Mouse (Mus musculus) embryonic facial prominence, embryonic 10.5 days (tissue): ENCODE results near the gene Arfgap2. TPM values are rescaled to one million over a fixed set of nuclear protein-coding genes. Genes with fewer than 3 reads are reported as not detected.

Source experiments
- DNase-seq: peaks from one replicate; pipeline ENCODE4 v3.0.0-alpha.2; 2017; ENCODE audit warnings: low spot score
- H3K27ac ChIP-seq: fragments of 300-500 bp; sonication (generic); replicated peaks from 2 replicates; pipeline ENCODE4 v1.5.1; 2016; ENCODE audit warnings: mild to moderate bottlenecking
- H3K27me3 ChIP-seq: fragments of 300-500 bp; sonication (generic); replicated peaks from 2 replicates; pipeline ENCODE4 v1.6.1; 2016; ENCODE audit warnings: low read depth, mild to moderate bottlenecking; ENCODE audit not compliant: poor library complexity, severe bottlenecking
- H3K36me3 ChIP-seq: fragments of 300-500 bp; sonication (generic); replicated peaks from 2 replicates; pipeline ENCODE4 v1.6.1; 2016; ENCODE audit warnings: mild to moderate bottlenecking, moderate library complexity
- H3K4me1 ChIP-seq: fragments of 300-500 bp; sonication (generic); 2 replicates; pipeline ENCODE4 v1.6.1; 2016
- H3K4me3 ChIP-seq: fragments of 300-500 bp; sonication (generic); 2 replicates; pipeline ENCODE4 v1.5.1; 2016; ENCODE audit warnings: mild to moderate bottlenecking, moderate library complexity
- H3K9me3 ChIP-seq: fragments of 300-500 bp; sonication (generic); 2 replicates; pipeline ENCODE4 v1.6.1; 2016; ENCODE audit warnings: mild to moderate bottlenecking
- WGBS: fragments of 180-500 bp; shearing (Covaris S2); methylation state at CpG from one replicate; pipeline ENCODE4 v1.1.7; 2016; 5-methylcytosine and 5-hydroxymethylcytosine counted together
- polyA plus RNA-seq: library from polyadenylated mRNA; unstranded; fragments of >200 nt; fragmentation: Nextera tagmentation; extraction: Ambion mirVana; gene quantifications from 2 replicates; pipeline ENCODE4 v1.2.1, GENCODE M21; 2016

Arfgap2 gene
- polyA plus RNA-seq, 1 experiment from 2014 or later: 101 TPM

DNA sequence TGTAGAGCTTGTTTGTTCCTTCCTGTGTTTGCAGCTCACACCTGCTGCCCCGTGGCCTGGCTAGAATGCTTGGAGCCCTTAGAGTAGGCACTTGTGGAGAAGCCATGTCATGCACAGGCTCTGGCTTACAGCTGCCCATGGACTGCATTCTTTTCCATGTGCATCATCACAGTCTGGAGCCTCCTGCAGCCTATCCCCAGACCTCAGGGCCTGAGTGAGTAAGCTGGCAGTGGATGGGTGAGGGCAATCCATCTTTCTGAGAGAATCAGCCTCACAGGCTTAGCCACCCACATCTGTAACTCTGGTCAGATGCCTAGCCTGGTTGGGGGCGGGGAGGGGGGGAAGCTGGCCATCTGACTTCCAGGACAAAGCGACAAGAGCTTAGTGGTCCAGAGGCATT lies 34.4 kb downstream of the Arfgap2 start:
- Histone ChIP-seq H3K36me3 (0 out of 2 replicates have a peak, but pooled peaks cover 8% of the 10 kb centered on the region), H3K27me3 (no peaks in the 10 kb centered on the region), H3K27ac (no peak overlapping the region), H3K9me3 (no peaks in the 10 kb centered on the region), H3K4me1 (peaks cover 8% of the 10 kb centered on the region), H3K4me3 (no peak overlapping the region)
- peak; percentile 22 for DNase-seq
- WGBS: 63% methylated on average over 3 of the region's 3 CpGs

DNA sequence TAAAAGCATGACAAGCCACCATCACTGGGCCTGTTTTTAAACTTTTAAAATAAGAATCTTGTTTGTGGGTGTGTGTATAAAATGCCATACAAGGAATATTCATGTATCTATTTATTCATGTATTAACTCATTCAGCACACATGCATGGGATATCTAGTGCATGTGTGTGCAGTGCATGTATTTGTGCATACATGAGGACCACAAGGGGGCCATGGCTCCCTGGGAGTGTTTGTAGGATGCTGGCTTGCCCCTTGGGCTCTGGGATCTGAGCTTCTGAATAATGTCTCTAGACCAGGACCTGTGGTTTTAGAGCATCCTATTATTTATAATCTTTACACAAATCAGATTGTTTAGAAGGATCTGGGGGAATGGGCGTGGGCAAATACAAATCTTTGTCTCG lies 36.0 kb downstream of the Arfgap2 start:
- H3K4me3 ChIP-seq: no peak overlapping the region
- H3K36me3 ChIP-seq: 0 out of 2 replicates have a peak, but pooled peaks cover 10% of the 10 kb centered on the region
- DNase-seq: no peak
- H3K9me3 ChIP-seq: no peaks in the 10 kb centered on the region
- 89% methylated on average over 2 of the region's 2 CpGs for WGBS
- peaks cover 8% of the 10 kb centered on the region for H3K4me1 ChIP-seq
- H3K27me3 ChIP-seq: no peaks in the 10 kb centered on the region
- no peak overlapping the region for H3K27ac ChIP-seq

DNA sequence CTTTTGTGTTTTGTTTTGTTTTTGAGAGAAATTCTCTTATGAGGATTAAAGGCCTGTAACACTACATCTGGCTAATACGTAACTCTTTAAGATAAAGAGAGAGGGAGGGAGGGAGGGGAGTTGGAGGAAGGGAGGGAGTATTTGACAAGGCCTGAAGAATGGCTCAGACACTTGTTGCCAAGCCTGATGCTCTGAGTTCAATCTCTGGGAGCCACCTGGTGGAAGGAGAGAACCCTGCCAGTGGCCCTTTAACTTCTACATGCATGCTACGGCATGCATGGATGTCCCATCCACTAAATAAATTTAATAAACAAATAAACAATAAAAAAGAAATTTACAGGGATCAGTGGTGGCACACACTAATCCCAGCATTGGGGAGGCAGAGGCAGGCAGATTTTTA lies 37.1 kb downstream of the Arfgap2 start:
- 84% methylated on average over 2 of the region's 2 CpGs for WGBS

DNA sequence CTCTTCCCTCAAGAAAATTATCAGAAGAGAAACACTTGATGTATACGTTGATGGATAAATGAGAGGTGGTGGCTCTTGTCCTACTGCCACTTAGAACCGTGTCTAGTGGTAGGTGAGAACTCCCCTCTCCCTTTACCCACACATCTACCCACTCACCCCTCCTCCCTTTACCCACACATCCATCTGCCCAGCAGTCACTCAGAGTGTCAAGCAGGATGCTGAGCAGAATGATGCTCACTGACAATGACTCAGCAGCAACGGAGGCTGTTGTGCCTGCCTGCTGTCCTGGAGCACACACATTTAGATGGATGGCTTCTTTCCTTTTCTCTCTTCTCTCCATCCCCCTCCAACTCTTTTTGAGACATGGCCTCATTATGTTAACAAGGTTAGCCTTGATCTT lies 38.1 kb downstream of the Arfgap2 start:
- Histone ChIP-seq H3K4me3 (no peak overlapping the region), H3K9me3 (no peaks in the 10 kb centered on the region), H3K27ac (no peak overlapping the region), H3K36me3 (0 out of 2 replicates have a peak, but pooled peaks cover 10% of the 10 kb centered on the region), H3K27me3 (no peaks in the 10 kb centered on the region), H3K4me1 (peaks cover 8% of the 10 kb centered on the region)
- 84% methylated on average over 3 of the region's 3 CpGs for WGBS
- DNase-seq: no peak

More for the DNA sequence above, 37.1 kb downstream of the Arfgap2 start:
- Histone ChIP-seq H3K27me3 (no peaks in the 10 kb centered on the region), H3K4me3 (no peak overlapping the region), H3K9me3 (no peaks in the 10 kb centered on the region), H3K36me3 (0 out of 2 replicates have a peak, but pooled peaks cover 10% of the 10 kb centered on the region), H3K27ac (no peak overlapping the region), H3K4me1 (peaks cover 8% of the 10 kb centered on the region)
- no peak for DNase-seq

DNA sequence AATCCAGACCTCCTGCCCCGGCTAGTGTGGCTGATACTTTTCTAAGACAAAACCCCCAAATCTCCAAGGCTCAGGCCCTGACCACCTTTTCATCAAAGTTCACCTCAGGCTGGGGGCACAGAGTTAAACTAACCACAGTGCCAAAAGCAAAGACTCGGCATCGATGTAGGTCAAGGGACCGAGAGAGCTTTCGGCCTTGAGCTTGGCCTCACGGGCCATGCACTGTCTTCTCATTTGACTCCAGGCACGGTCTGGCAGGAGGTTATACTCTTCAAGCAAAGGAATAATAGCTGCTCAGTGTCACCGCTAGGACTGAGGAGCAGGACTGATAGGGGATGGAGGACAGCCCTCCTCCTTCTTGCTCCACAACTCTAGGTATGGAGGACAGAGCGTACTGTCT lies 41.2 kb downstream of the Arfgap2 start:
- DNase-seq: no peak
- WGBS: 92% methylated on average over 9 of the region's 9 CpGs
- peaks cover 12% of the 10 kb centered on the region for H3K4me1 ChIP-seq
- H3K4me3 ChIP-seq: no peak overlapping the region
- H3K36me3 ChIP-seq: 0 out of 2 replicates have a peak, but pooled peaks cover 10% of the 10 kb centered on the region
- no peaks in the 10 kb centered on the region for H3K9me3 ChIP-seq
- H3K27ac ChIP-seq: no peak overlapping the region
- H3K27me3 ChIP-seq: no peaks in the 10 kb centered on the region

DNA sequence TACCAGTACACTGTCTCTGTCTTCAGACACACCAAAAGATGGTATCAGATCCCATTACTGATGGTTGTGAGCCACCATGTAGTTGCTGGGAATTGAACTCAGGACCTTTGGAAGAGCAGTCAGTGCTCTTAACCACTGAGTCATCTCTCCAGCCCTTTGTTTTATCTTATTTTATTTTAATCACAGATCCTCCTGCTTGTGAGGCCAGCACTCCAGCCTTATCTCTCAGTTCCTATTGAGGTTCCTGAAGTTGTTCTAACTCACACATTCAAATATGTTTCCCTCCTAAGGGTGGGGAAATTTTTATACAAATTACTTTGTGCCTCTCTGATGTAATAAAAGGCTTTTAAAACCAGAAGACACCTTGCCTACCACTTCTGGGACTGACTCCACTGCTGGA lies 41.8 kb downstream of the Arfgap2 start:
- no peak for DNase-seq
- Histone ChIP-seq H3K9me3 (no peaks in the 10 kb centered on the region), H3K27ac (no peak overlapping the region)

DNA sequence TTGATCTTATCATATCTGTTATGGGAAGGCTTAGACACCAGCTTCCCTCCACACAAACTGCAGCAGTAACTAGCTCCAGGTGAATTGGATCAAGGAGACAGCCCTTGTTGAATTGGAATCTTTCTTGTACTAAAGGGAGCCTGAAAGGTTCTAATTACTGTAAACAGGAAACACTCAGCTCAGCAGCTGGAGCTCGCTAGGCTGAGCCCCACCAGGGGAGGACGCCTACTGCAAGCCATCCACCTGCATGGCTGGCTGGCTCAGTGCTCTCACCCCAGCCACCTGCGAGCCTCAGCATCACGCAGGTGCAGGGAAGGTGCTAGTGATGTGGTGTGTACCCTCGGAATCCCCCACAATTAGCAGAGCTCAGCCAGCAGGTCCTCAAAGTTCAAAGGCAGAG lies 43.9 kb downstream of the Arfgap2 start:
- Histone ChIP-seq H3K4me1 (peaks cover 28% of the 10 kb centered on the region), H3K9me3 (no peaks in the 10 kb centered on the region), H3K36me3 (0 out of 2 replicates have a peak, but pooled peaks cover 7% of the 10 kb centered on the region), H3K27ac (no peak overlapping the region; the same call in 1 of the 2 replicates), H3K27me3 (no peaks in the 10 kb centered on the region), H3K4me3 (no peak overlapping the region)
- WGBS: 29% methylated on average over 5 of the region's 5 CpGs
- peak; percentile 62 for DNase-seq

More for the DNA sequence above, 41.8 kb downstream of the Arfgap2 start:
- Histone ChIP-seq H3K27me3 (no peaks in the 10 kb centered on the region), H3K4me1 (peaks cover 12% of the 10 kb centered on the region), H3K4me3 (no peak overlapping the region), H3K36me3 (0 out of 2 replicates have a peak, but pooled peaks cover 10% of the 10 kb centered on the region)

DNA sequence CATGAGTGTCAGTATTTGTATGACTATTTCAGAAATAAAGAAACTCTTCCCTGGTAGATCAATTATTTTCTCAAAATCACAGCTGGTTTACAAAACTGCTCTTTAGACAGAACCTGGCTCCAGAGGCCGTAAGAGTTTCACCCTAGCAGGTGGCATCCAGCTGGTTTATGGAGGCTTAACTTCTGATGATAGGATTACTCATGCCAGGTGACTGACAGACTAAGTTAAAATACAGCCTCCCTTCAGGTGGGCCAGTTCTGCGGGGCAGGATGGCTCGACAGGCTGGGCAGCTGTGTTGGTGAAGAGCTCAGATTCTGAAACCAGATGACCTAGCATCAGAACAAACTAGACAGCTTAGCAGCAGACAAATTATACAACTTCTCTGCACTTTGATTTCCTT lies 44.8 kb downstream of the Arfgap2 start:
- H3K27me3 ChIP-seq: no peaks in the 10 kb centered on the region
- no peaks in the 10 kb centered on the region for H3K36me3 ChIP-seq
- no peaks in the 10 kb centered on the region for H3K9me3 ChIP-seq
- DNase-seq: no peak
- H3K4me1 ChIP-seq: peaks cover 28% of the 10 kb centered on the region
- WGBS: 66% methylated on average over 3 of the region's 3 CpGs
- no peak overlapping the region for H3K4me3 ChIP-seq
- no peak overlapping the region for H3K27ac ChIP-seq

DNA sequence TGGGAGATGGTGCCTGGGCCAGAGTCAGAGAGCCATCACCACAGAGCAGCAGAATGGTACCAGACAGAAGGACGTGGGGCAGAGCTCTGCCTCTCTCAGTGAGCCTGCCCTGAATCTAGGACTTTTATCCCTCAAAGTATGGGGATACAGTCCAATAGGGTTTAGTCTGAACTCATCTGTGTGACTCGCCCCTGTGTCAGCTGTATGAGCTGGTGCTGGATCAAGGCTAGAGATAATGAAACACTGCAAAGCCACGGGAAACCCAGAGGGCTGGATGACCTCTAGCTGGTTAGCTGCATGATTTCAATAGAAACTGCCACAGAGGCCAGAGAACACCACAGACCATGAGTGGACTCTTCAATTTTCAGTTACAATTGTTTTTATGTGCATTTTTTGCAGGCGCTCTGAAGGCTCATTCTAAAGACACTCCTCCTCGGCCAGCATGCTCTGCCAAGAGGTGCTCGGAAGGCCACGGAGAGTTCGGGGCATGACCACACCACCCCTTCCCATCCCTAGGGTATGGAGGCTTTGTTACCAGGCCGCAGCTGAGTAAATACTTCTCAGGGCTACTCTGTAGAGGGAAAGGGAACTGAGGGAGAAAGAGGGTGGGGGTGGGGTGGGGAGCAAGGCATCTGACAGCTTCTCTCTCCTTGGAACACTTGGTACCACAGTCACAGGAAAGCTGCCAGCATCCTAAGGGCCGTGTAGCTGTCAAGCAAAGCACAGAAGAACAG lies 48.0 kb downstream of the Arfgap2 start:
- peak; percentile 56 for DNase-seq
- Histone ChIP-seq H3K27me3 (no peaks in the 10 kb centered on the region), H3K4me3 (no peak overlapping the region), H3K4me1 (peaks cover 28% of the 10 kb centered on the region), H3K36me3 (peaks cover 9% of the 10 kb centered on the region), H3K27ac (peak overlapping the region; percentile 62), H3K9me3 (no peaks in the 10 kb centered on the region)
- WGBS: 46% methylated on average over 10 of the region's 10 CpGs

DNA sequence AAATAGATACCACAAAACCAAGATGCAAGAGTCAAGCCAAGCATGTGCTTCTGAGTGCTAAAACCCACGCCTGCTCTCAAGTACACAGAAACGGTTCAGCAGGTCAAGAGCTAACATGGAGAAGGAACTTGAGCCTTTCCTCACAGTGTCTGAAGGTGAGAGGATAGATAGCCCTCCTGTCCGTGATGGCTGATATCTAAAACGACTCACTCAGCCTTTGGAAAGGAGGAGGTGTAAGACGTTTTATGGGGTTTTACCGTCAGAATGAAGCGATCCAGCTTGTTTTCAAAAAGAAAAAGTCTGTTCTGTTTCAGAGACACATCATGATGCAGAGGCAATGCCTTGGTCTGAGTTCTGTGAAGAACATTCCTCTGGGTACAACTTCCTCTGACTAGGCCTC lies 49.4 kb downstream of the Arfgap2 start:
- 91% methylated on average over 7 of the region's 7 CpGs for WGBS
- Histone ChIP-seq H3K4me1 (peaks cover 18% of the 10 kb centered on the region), H3K36me3 (peaks cover 9% of the 10 kb centered on the region), H3K27ac (no peak overlapping the region), H3K27me3 (no peaks in the 10 kb centered on the region), H3K9me3 (no peaks in the 10 kb centered on the region), H3K4me3 (no peak overlapping the region)
- DNase-seq: no peak

DNA sequence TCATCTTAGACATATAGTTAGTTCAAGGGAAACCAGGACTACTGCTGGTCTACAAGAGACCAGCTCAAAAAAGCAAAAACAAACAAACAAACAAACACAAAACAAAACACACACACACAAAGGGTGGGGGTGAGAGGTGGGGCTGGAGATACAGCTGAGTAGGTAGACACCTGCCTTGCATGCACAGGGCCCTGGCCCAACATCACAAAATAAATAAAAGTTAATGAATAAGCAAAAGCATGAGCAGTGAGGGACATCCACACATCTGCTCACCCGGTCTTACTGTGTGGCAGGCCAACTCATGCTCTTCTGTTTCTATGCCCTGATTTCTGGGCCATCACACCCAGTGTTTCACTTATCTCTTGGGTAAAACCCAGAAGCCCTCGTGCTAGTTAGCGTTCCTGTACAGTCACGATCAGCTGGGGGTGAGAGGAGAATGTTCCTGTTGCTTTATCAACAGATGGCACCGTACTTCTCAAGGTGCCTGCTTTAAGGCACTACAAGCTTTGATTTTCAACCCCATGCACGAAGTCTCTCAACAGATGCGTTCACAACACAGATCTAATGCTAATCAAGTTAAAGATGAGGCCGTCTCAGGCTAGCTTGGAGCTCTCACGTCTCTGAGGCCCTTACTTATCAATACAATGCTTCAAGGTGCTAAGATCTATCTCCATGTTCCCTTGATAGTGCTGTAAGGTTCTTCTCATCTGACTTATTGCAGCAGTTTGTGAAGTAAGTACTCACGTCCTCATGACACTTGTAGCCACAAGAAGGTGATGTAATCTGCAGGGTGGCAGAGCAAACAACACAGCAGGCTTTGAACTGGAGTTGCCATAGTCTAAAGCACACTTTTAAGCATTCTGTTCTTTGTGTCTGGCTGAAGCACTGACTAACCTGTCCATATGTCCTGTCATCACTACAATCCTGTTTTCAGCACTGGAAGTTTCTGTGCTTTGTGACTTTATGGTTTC lies 56.1 kb downstream of the Arfgap2 start:
- Histone ChIP-seq H3K27me3 (no peaks in the 10 kb centered on the region), H3K27ac (no peak overlapping the region), H3K4me1 (0 out of 2 replicates have a peak, but pooled peaks cover 2% of the 10 kb centered on the region), H3K36me3 (peaks cover 9% of the 10 kb centered on the region), H3K9me3 (no peaks in the 10 kb centered on the region), H3K4me3 (no peak overlapping the region)
- 91% methylated on average over 10 of the region's 10 CpGs for WGBS
- no peak for DNase-seq

DNA sequence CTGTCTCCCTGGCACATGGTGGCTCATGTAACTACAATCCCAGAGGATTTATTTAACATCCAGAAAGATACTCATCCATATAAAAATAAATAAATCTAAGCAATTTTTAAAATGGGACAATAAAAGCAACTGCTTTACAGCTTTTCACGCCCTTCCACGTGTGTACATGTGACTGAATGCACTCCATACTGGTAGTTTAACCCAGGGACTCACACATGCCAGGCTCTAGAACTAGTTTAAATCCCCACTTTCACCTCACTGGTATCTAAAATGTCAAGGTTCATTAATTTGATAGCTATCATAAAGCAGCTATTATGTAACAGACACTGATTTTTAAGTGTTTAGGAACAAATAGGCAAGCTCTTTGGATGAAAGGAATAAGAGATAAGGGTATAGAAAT lies 57.1 kb downstream of the Arfgap2 start:
- H3K4me1 ChIP-seq: 0 out of 2 replicates have a peak, but pooled peaks cover 4% of the 10 kb centered on the region
- WGBS: 90% methylated on average over 2 of the region's 2 CpGs
- no peak overlapping the region for H3K27ac ChIP-seq
- peaks cover 4% of the 10 kb centered on the region; the same call in 1 of the 2 replicates for H3K36me3 ChIP-seq
- H3K9me3 ChIP-seq: no peaks in the 10 kb centered on the region
- no peaks in the 10 kb centered on the region for H3K27me3 ChIP-seq
- no peak for DNase-seq
- H3K4me3 ChIP-seq: no peak overlapping the region
